Mouse (Mus musculus): Measurements from ENCODE around the gene Hoxc5.

GRCm38 (mm10) chr15:103027266-103028235 lies 60.3 kb downstream of the Hoxc5 start:
- TF ChIP-seq EP300 (IDR thresholded peaks at IDR 0.05; ENCODE audit: low read depth) (no peak), CTCF (IDR thresholded peaks at IDR 0.05; ENCODE audit: low read depth) (no peak)
